Mouse (Mus musculus) liver, postnatal 0 days (tissue): Measurements from ENCODE around the gene Alpk1. TPM values are rescaled to one million over a fixed set of nuclear protein-coding genes. Genes with fewer than 3 reads are reported as not detected.

Experiments
- ATAC-seq: fragments of 200-750 bp; cut with Nextera tagmentation; 2 replicates; pipeline ENCODE4 v1.8.0; 2017; ENCODE audit warnings: mild to moderate bottlenecking, moderate library complexity
- DNase-seq: peaks from one replicate; pipeline ENCODE4 v3.0.0-alpha.2; 2016
- H3K27ac ChIP-seq: fragments of 300-500 bp; sonication (generic); 2 replicates; pipeline ENCODE4 v1.5.1; 2014; ENCODE audit warnings: antibody characterized with exemption, moderate library complexity, mild to moderate bottlenecking, low read depth
- H3K27me3 ChIP-seq: fragments of 300-500 bp; sonication (generic); 2 replicates; pipeline ENCODE4 v1.6.1; 2014; ENCODE audit warnings: low read length, control low read depth, mixed read lengths; ENCODE audit not compliant: insufficient read depth
- H3K36me3 ChIP-seq: fragments of 300-500 bp; sonication (generic); replicated peaks from 2 replicates; pipeline ENCODE4 v1.6.1; 2014; ENCODE audit warnings: mild to moderate bottlenecking, control low read depth, low read length, moderate library complexity, mixed read lengths; ENCODE audit not compliant: insufficient read depth
- H3K4me1 ChIP-seq: fragments of 300-500 bp; sonication (generic); 2 replicates; pipeline ENCODE4 v1.6.1; 2014; ENCODE audit warnings: antibody characterized with exemption, mild to moderate bottlenecking, control low read depth; ENCODE audit not compliant: insufficient read depth
- H3K4me2 ChIP-seq: fragments of 300-500 bp; sonication (generic); 2 replicates; pipeline ENCODE4 v1.6.1; 2014; ENCODE audit warnings: low read depth, mild to moderate bottlenecking, low read length, moderate library complexity, mixed read lengths
- H3K4me3 ChIP-seq: fragments of 300-500 bp; sonication (generic); 2 replicates; pipeline ENCODE4 v1.5.1; 2014; ENCODE audit warnings: low read depth, low read length
- H3K9ac ChIP-seq: fragments of 300-500 bp; sonication (generic); replicated peaks from 2 replicates; pipeline ENCODE4 v1.6.1; 2014; ENCODE audit warnings: mild to moderate bottlenecking, moderate library complexity
- H3K9me3 ChIP-seq: fragments of 300-500 bp; sonication (generic); 2 replicates; pipeline ENCODE4 v1.6.1; 2016; ENCODE audit warnings: mild to moderate bottlenecking, control low read depth, low read length, mixed read lengths
- CTCF ChIP-seq: sonication (generic); IDR thresholded peaks from 2 replicates; pipeline ENCODE4 v1.5.1; 2016; ENCODE audit warnings: antibody characterized with exemption, low read depth
- EP300 ChIP-seq: IDR thresholded peaks from 2 replicates; pipeline ENCODE4 v1.6.1; 2016; ENCODE audit warnings: antibody characterized with exemption, low read depth, mild to moderate bottlenecking
- WGBS: fragments of 180-500 bp; shearing (Covaris S2); extraction: QIAGEN DNeasy Blood & Tissue Kit; methylation state at CpG from one replicate; pipeline ENCODE4 v1.1.7; 2014; ENCODE audit not compliant: insufficient replicate concordance; 5-methylcytosine and 5-hydroxymethylcytosine counted together
- polyA plus RNA-seq: library from polyadenylated mRNA; unstranded; fragments of >200 nt; fragmentation: Nextera tagmentation; extraction: Ambion mirVana; gene quantifications from 2 replicates; pipeline ENCODE4 v1.2.1, GENCODE M21; 2015

The Alpk1 gene
- polyA plus RNA-seq, 1 experiment from 2014 or later, result 0.39 TPM

- TF ChIP-seq CTCF, result peak; percentile 57
- no peak for TF ChIP-seq EP300
- Histone ChIP-seq H3K4me1 (no peaks in the 10 kb centered on the region), H3K27ac (no peak overlapping the region), H3K4me3 (no peak overlapping the region), H3K9ac (no peak overlapping the region), H3K9me3 (peaks cover 3% of the 10 kb centered on the region; the same call in 1 of the 2 replicates), H3K27me3 (no peaks in the 10 kb centered on the region), H3K36me3 (no peaks in the 10 kb centered on the region), H3K4me2 (no peak overlapping the region)
- ATAC-seq (no peak), DNase-seq (peak; percentile 43)
- WGBS, result 80% methylated on average over 3 of the region's 3 CpGs
Measured at GRCm38 (mm10) chr3:127741473-127741872, 38.9 kb downstream of the Alpk1 start.

GRCm38 (mm10) chr3:127737876-127738275 lies 42.5 kb downstream of the Alpk1 start:
- WGBS, result 75% methylated on average over 5 of the region's 5 CpGs

GRCm38 (mm10) chr3:127735395-127735794 lies 44.9 kb downstream of the Alpk1 start:
- H3K27ac ChIP-seq, result no peak overlapping the region
- no peaks in the 10 kb centered on the region for H3K4me1 ChIP-seq
- DNase-seq (no peak), ATAC-seq (no peak)
- H3K9ac ChIP-seq, result no peak overlapping the region
- no peaks in the 10 kb centered on the region for H3K36me3 ChIP-seq
- WGBS, result 74% methylated on average over 3 of the region's 3 CpGs
- no peak overlapping the region for H3K4me3 ChIP-seq
- no peaks in the 10 kb centered on the region for H3K27me3 ChIP-seq
- H3K9me3 ChIP-seq, result no peaks in the 10 kb centered on the region
- H3K4me2 ChIP-seq, result no peak overlapping the region
- TF ChIP-seq CTCF, result no peak
- TF ChIP-seq EP300, result no peak

More at GRCm38 (mm10) chr3:127737876-127738275, 42.5 kb downstream of the Alpk1 start:
- no peak overlapping the region for H3K4me3 ChIP-seq
- ATAC-seq (no peak), DNase-seq (no peak)
- peaks cover 3% of the 10 kb centered on the region; the same call in 1 of the 2 replicates for H3K9me3 ChIP-seq
- no peaks in the 10 kb centered on the region for H3K27me3 ChIP-seq
- H3K27ac ChIP-seq, result no peak overlapping the region
- H3K4me2 ChIP-seq, result no peak overlapping the region
- H3K9ac ChIP-seq, result no peak overlapping the region
- no peaks in the 10 kb centered on the region for H3K36me3 ChIP-seq
- no peaks in the 10 kb centered on the region for H3K4me1 ChIP-seq
- TF ChIP-seq EP300 (no peak), CTCF (no peak)

GRCm38 (mm10) chr3:127729513-127730137 lies 50.7 kb downstream of the Alpk1 start:
- Histone ChIP-seq H3K9me3 (no peaks in the 10 kb centered on the region), H3K27me3 (no peaks in the 10 kb centered on the region), H3K4me2 (no peak overlapping the region), H3K36me3 (no peaks in the 10 kb centered on the region), H3K27ac (no peak overlapping the region), H3K4me1 (no peaks in the 10 kb centered on the region), H3K4me3 (no peak overlapping the region), H3K9ac (no peak overlapping the region)
- ATAC-seq (no peak), DNase-seq (no peak)
- 85% methylated on average over 14 of the region's 14 CpGs for WGBS
- TF ChIP-seq EP300 (no peak), CTCF (no peak)

GRCm38 (mm10) chr3:127728851-127729512 lies 51.3 kb downstream of the Alpk1 start:
- ATAC-seq (no peak), DNase-seq (no peak)
- WGBS, result 86% methylated on average over 17 of the region's 17 CpGs

GRCm38 (mm10) chr3:127728046-127728445 lies 52.3 kb downstream of the Alpk1 start:
- Histone ChIP-seq H3K4me3 (no peak overlapping the region), H3K36me3 (no peaks in the 10 kb centered on the region), H3K9me3 (no peaks in the 10 kb centered on the region), H3K27me3 (no peaks in the 10 kb centered on the region), H3K4me2 (no peak overlapping the region), H3K9ac (no peak overlapping the region), H3K27ac (no peak overlapping the region), H3K4me1 (no peaks in the 10 kb centered on the region)
- no peak for DNase-seq
- 84% methylated on average over 9 of the region's 9 CpGs for WGBS
- no peak for ATAC-seq
- TF ChIP-seq CTCF, result no peak
- TF ChIP-seq EP300, result no peak

More at GRCm38 (mm10) chr3:127728851-127729512, 51.3 kb downstream of the Alpk1 start:
- TF ChIP-seq EP300 (no peak), CTCF (no peak)
- Histone ChIP-seq H3K4me3 (no peak overlapping the region), H3K9ac (no peak overlapping the region), H3K9me3 (no peaks in the 10 kb centered on the region), H3K36me3 (no peaks in the 10 kb centered on the region), H3K27me3 (no peaks in the 10 kb centered on the region), H3K4me2 (no peak overlapping the region), H3K27ac (no peak overlapping the region), H3K4me1 (no peaks in the 10 kb centered on the region)
